Mouse (Mus musculus) bone marrow macrophage, adult 2 months (primary cell): ENCODE results near the gene Zkscan16.

Source experiments
- CTCF ChIP-seq: IDR thresholded peaks from 2 replicates; pipeline ENCODE4 v1.5.1; 2012; ENCODE audit warnings: low read depth, mild to moderate bottlenecking, low read length, moderate library complexity
- POLR2A ChIP-seq: IDR thresholded peaks from 2 replicates; pipeline ENCODE4 v1.6.1; 2012; ENCODE audit warnings: mild to moderate bottlenecking, low read depth, low read length, borderline replicate concordance

GRCm38 (mm10) chr4:58998688-58999087, 55.3 kb downstream of the Zkscan16 start:
- TF ChIP-seq CTCF (no peak), POLR2A (no peak)
